Mouse (Mus musculus) stomach, postnatal 0 days (tissue): ENCODE results near the gene Wiz.

Source experiments
- CTCF ChIP-seq: IDR thresholded peaks from 2 replicates; pipeline ENCODE4 v1.5.1; 2016; ENCODE audit warnings: antibody characterized with exemption, low read depth, mild to moderate bottlenecking, moderate library complexity
- EP300 ChIP-seq: optimal IDR thresholded peaks from 2 replicates; pipeline ENCODE3; 2016; ENCODE audit warnings: antibody characterized with exemption

DNA sequence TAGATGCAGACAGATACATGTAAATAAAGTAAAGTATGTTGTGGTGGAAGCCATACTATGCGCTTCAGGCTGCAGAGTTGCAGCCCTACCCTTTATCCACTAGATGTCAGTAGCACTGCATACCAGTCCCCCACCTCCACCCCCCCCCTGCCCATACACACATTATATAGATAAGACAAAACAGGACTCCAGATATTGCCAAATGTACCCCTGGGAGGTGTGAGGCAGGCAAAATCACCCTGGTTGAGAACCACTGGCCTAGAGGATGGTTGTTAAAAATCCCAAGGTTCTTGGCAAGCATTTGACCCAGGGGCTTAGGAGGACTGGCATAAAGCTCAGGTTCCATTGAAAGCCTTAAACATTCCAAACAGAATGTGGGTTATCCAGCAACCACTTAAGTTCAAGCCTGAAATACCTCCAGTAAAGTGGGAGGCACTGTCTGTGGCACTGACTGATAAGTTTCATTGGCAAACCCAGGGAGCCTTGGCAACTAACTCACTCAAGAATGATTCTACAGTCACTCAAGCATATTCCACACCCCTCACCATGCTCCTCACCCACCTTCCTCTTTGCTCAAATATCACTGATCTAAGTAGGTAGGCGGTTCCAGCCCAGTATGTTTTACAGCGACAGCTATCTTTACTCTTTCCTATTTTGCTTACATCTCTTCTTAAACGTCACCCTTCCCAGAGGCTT is 40.1 kb downstream of the Wiz start:
- peak; percentile 95 for TF ChIP-seq CTCF
- TF ChIP-seq EP300 = no peak
